Mouse (Mus musculus): ENCODE results near the gene Nt5e.
A peak's percentile ranks its signal among the peaks of the same experiment; 100 is the strongest.
"Not testable (repeated sequence)": the region's sequence is repeated elsewhere in the genome, so short reads cannot be mapped to it uniquely, and the experiment has no call there.

Gene Nt5e

DNA sequence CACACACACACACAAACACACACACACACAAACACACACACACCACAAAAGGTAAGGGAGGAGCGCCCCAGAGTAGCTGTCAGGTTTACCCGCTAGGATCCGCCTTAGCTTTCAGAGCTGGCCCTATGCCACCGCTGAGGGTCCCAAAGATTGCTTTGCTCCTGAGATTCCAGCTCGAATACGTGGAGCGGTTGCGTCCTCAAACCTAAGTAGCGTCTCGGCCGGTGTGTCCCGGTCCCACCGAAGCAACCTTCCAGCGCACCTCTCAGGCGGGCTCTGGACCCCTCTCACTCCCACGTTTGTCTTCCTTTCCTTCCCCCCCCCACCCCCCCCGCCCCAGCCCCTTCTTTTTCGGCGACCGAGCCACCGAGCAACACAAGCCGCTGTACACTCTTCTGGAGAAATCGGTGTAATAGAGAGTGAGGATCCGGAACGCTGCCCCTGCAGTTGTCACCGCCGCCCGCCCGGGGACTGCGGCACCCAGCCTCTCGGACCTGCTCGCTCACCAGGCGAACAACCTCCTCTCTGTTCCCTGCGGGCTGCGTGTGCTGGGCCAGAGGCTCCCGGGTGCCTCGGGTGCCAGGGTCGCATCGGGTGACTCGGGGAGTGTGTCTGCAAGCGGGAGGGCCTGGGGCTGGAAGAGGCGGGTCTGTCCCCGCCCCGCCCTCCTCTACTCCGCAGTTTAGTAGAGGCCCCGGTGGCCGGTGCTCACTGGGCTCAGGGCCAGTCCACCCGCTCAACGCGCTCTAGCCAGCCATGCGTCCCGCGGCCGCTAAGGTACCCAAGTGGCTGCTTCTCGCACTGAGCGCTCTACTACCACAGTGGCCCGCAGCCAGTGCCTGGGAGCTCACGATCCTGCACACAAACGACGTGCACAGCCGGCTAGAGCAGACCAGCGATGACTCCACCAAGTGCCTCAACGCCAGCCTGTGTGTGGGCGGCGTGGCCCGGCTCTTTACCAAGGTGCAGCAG is at the start of gene Nt5e:
Gene Nt5e, plus strand, starts transcription at position 268 of the 972 bp plus-strand sequence.
- DNase-seq (ENCODE audit: low read depth, low spot score) = peak; percentile 74

GRCm38 (mm10) chr9:88277588-88277987 is 49.4 kb upstream of the Nt5e start:
- no peak for DNase-seq (ENCODE audit: low read depth, low spot score)

- no peak for DNase-seq (ENCODE audit: low read depth, low spot score)
These were observed 47.3 kb upstream of the Nt5e start for GRCm38 (mm10) chr9:88279728-88280127.

- no peak for DNase-seq (ENCODE audit: low read depth, low spot score)
These were observed 37.3 kb upstream of the Nt5e start for GRCm38 (mm10) chr9:88289568-88290168.

DNA sequence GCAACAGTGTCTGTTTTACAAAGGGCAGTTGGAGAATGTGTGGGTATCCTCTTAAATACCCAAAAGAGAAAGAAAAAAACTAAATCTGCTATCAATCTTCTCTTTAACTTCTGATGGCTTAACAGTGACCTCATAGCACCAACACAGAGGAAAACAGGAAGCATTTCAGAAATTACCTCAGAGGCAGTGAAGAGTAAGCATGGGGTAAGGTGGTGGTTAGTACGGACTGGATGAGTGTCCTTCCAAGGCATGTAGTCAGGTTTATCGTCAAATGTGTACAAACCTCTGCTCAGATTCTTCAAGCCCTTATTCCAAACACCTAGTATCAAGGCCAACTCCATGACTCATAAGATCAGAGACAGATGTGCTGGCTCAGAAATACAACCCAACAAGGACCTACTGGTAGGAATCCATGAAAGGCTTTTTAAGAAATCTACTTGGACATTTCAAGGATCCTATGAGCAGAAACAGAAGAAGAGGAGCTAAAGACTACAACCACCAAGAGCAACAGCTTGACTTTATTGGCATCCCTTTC is 34.1 kb upstream of the Nt5e start:
- DNase-seq (ENCODE audit: low read depth, low spot score) = peak; percentile 19

DNA sequence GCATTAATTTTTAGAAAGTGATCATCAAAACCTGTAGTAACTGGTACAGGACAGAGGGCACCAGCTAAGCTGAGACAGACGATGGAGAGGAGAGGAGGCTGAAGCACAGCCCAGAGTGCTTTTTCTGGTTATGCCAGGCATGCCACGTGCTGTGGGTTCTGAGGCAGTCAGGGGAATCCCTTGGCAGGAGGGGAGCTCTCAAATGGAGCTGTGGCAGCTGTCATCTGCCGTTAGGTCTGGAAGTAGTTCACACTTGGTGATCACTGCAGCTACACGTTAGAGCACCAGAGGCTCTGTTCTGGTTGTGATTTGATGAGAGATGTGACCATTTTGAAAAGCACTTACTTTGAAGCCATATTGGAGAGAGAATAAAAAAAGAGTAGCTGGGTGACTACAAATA is 31.2 kb upstream of the Nt5e start:
- peak; percentile 10 for DNase-seq (ENCODE audit: low read depth, low spot score)

DNA sequence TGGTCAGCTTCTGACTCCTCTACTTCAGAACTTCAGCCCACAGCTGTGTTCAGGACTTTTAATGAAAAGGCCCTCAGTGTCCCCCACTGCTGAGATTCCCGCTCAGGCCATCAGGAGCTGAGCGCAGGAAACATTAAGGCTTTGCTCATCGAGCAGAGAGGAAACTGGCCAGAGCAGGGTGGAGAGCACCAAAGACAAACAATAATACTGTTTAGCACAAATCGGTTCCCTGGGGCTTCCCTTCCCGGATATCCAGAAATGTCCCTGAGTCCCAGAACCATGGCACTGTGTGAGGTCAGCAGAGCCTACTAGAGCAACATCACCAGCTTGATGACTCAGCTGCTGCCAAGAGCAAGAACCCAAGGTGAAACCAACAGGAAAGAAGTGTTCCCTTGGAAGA is 30.7 kb upstream of the Nt5e start:
- no peak for DNase-seq (ENCODE audit: low read depth, low spot score)

GRCm38 (mm10) chr9:88297244-88297643 is 29.8 kb upstream of the Nt5e start:
- DNase-seq (ENCODE audit: low read depth, low spot score) = not testable (repeated sequence)

DNA sequence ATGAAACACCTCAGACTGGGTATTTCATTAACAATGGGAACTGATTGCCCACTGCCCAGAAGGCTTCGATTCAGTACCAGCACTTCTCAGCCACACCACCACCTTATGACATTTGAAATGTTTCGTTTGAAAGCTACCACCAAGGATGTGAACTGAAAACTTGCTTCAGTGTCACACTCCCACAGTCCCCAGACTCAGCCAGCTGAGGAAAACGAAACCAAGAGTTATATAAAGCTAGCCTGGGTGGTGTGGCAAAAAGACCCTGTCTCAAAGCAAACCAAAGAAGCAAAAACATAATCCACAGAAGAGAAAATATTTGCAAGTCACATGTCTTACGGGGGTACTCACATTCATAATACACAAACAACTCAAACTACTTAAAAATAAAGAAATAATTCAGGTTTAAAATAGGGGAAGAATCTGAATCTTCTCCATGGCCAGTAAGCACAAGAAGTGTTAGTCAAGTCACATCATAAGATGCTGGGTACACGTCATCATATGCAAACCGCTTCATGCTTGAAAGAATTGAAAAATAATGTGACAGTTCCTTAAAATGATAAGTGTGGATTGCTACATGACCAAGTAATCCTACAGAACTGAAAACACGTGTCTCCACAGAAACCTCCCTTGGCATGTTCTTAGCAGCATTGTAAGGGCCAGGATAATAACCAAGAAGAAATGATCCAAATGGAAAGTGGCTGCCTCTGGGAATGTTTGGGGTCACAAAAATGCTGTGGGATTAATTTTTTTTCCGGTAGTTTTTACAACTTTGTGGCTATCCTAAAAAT is 28.9 kb upstream of the Nt5e start:
- DNase-seq (ENCODE audit: low read depth, low spot score) = no peak

GRCm38 (mm10) chr9:88307019-88307618 is 19.9 kb upstream of the Nt5e start:
- no peak for DNase-seq (ENCODE audit: low read depth, low spot score)

GRCm38 (mm10) chr9:88309127-88309526 is 17.9 kb upstream of the Nt5e start:
- DNase-seq (ENCODE audit: low read depth, low spot score) = no peak

DNA sequence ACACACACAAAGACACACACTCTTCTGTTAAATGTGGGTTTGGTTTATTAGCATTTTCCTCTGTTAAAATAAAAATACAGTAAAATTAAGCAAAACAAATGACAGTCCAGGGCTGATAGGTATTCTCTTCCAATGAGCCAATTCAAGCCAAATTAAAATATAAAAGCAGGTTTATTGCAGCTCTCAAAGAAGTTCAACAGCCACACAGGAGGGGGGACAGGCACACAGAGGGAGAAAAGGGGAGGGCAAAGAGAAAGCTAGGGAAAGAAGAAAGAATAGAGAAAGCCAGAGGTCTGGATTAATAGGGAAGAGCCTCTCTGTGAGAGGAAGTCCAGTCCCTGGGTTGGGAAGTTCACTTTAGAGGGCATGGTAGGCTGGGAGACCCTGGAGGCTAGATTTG is 7.8 kb upstream of the Nt5e start:
- DNase-seq (ENCODE audit: low read depth, low spot score) = no peak

DNA sequence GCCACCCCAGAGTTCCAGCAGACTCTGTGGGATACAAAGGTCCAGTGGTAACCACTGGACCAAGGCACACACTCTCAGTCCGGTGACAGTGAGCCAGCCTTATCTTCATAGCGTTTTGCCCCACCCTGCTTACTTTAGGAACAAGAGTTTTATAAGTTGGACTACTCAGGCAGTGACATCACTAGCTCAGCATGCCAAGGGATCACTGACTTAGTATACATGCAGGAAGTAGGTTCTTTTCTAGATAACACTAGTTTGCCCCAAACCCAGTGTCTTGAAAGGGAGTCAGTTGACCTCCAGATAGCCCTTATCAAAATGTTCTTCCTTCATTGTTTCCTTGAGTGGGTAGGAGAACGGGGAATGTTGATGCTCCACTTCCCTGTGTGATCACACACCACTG is 2.4 kb upstream of the Nt5e start:
- no peak for DNase-seq (ENCODE audit: low read depth, low spot score)

DNA sequence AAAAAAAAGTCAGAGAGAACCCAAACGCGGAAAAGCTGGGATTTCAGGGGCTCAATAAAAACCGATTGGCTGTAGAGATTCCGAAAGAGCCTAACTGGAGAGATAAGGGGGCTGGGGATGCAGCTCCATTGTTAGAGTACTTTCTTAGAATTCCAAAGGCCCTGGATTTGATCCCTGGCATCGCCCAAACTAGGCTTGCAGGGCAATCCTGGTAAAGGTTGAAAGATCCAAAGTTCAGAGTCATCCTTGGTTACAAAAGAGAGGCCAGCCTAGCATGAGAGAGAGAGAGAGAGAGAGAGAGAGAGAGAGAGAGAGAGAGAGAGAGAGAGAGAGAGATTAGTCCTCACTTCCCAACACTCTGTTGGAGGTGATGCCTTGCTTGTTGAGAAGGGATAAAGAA is 1.7 kb downstream of the Nt5e start:
- DNase-seq (ENCODE audit: low read depth, low spot score) = no peak

DNA sequence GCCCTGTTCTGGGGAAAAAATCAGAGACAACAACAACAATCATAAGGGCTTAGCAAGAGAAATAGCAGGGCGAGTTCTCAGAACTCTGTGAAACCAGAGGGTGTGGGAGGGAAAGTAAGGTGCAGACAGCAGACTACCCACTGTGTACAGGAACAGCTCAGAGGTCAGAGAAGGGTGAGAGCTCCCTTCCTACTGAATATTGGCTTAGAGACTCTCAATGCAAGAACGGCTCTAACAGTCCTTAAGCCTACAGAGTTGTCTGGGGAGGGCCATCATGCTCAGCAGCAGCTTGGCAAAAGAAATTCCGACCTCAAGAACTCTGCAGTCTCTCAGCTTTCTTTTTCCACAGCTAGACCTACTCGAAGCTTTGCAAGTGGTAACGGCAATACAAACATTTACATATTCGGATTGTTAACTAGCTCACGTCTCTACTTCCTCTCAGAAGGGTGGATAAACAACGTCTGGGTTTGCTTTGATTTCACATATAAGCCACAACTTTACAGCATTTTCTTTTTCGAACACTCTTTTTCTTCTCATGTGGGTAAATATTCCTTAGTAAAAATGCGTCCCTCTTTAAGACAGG is 2.3 kb downstream of the Nt5e start:
- DNase-seq (ENCODE audit: low read depth, low spot score) = no peak

GRCm38 (mm10) chr9:88330316-88330715 is 3.3 kb downstream of the Nt5e start:
- no peak for DNase-seq (ENCODE audit: low read depth, low spot score)

GRCm38 (mm10) chr9:88332447-88332846 is 5.5 kb downstream of the Nt5e start:
- DNase-seq (ENCODE audit: low read depth, low spot score) = no peak

- no peak for DNase-seq (ENCODE audit: low read depth, low spot score)
These were observed 8.8 kb downstream of the Nt5e start for GRCm38 (mm10) chr9:88335839-88336238.

DNA sequence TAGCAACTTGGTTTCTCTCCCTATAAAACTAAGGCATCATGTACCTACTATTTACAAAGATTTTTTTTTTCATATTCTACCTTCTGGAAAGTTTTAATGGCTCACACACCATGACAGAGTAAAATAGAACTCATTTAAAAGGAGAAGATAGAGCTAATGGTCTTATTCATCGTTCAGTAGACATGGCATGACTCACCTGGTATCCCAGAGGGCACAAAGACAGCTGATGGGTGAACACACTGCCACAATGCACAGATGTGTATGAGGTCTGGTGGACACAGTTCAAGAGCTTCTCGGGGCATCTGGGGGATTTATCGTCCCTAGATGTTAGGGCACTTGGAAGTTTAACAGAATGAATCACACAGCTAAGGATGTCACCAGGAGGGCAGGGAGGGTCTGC is 13.8 kb downstream of the Nt5e start:
- no peak for DNase-seq (ENCODE audit: low read depth, low spot score)

DNA sequence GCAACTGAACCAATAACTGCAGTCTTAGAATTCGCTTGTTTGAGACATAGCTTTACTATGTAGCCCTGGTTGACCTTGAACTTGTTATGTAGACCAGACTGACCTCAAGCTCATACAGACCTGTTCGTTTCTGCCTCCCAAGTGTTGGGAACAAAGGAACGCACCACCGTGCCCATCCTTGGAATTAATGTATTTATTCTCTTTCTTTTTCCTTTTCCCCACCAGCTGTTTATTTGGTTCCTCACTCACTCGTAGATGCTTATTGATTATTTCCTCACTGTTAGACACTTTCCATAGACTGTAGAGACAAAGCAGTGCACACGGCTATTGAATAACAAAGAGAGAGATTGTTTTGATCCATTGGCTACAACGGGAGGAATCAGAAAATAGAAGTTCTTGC is 15.2 kb downstream of the Nt5e start:
- DNase-seq (ENCODE audit: low read depth, low spot score) = no peak

- DNase-seq (ENCODE audit: low read depth, low spot score) = no peak
These were observed 15.7 kb downstream of the Nt5e start for GRCm38 (mm10) chr9:88342701-88343100.
